8 mouse cellular contexts compared by ENCODE assay signal in the genomic region with DNA sequence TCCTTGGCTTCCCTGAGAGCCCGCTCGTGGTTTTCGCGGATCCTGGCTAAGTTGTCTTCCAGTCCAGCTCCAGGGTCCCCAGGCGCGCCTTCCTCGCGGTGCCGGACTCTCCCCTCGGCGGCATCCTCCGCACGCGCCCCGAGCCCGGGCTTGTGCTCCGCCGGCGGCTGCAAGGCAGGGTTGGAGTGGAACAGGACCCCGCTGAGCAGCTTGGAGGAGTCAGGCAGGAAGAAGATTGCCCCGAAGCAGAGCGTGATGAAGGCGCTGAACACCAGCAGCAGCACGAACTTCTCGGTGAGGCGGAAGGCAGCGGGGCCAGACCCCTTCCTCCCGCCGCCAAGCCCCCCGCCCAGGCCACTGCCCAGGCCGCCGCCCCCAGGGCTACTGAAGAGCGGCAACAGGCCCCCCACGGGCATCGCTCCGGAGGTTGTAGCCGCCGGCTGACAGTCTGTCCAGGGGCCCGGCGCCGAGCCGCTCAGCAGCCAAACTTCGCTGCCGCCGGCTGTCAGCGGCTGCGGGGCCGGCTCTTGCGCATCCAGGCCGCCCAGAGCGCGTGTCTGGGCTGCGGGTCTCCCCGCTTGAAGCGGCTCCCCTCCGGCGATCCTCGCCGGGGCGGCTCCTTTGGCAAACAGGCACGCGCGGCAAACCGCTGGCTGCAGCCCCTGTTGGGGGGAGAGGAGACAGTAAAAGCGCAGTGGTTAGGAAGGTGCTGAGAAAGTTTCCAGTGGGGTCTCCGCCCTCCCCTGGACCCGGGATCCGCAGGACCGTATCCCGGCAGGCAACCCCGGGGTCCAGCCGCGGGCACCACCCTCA. TPM values are rescaled to one million over a fixed set of nuclear protein-coding genes. Genes with fewer than 3 reads are reported as not detected.
DNase-seq lines count a peak whose midpoint lies in the region; ATAC-seq and TF ChIP-seq lines count a peak whose summit lies in the region.

No protein-coding gene starts in this region.

- in situ Hi-C loops in ES-E14 (cut with MboI; ENCODE audit: low sequenced_read_pairs in 2 of 2, unreplicated experiment in 2 of 2), result no loop called here

- H3K4me3 ChIP-seq in ES-E14 (ENCODE audit: insufficient read depth in 1 of 2, low read depth in 1 of 2, low read length in 2 of 2, poor library complexity in 1 of 2, severe bottlenecking in 1 of 2), result peak overlapping the region; percentile 64 to 84
- H3K4me3 ChIP-seq in kidney, postnatal 0 days (replicated peaks; ENCODE audit: low read depth, low read length), result peak overlapping the region; percentile 78
- H3K4me3 ChIP-seq in small intestine, adult 2 months (ENCODE audit: low read depth, low read length), result peak overlapping the region; percentile 83

- no peak for TF ChIP-seq POLR2A in small intestine, adult 2 months (IDR thresholded peaks at IDR 0.05; ENCODE audit: low read depth, low read length)

- peak overlapping the region; percentile 58 for H3K9ac ChIP-seq in ES-E14 (ENCODE audit: insufficient read depth, low read depth, low read length, poor library complexity, severe bottlenecking)
- H3K9ac ChIP-seq in kidney, postnatal 0 days (ENCODE audit: low read depth, low read length), result peak overlapping the region; percentile 69

- no peaks in the 10 kb centered on the region for H3K27me3 ChIP-seq in kidney, postnatal 0 days (ENCODE audit: insufficient read depth, low read length)
- H3K27me3 ChIP-seq in small intestine, adult 2 months (ENCODE audit: control insufficient read depth, insufficient read depth, low read length), result no peaks in the 10 kb centered on the region

- DNase-seq in A20 (ENCODE audit: low read depth, low spot score) (peak; percentile 76), ES-E14 (ENCODE audit: low read depth, low spot score) (peak; percentile 39), adipocyte (ENCODE audit: low spot score) (no peak)
- DNase-seq in heart, adult 18-20 months, result peak; percentile 29 to 68
- peak; percentile 68 for DNase-seq in kidney, postnatal 0 days (ENCODE audit: low spot score)

- 0 out of 2 replicates have a peak, but pooled peaks have one; percentile 5 for ATAC-seq in common myeloid progenitor, adult 5-6 weeks (replicated peaks; ENCODE audit: low read depth, poor library complexity, severe bottlenecking)
- ATAC-seq in kidney, postnatal 0 days (replicated peaks; ENCODE audit: low FRiP score, low read depth), result peak; percentile 30; the same call in 1 of the 2 replicates
- ATAC-seq in megakaryocyte, adult 5-6 weeks (ENCODE audit: poor library complexity, severe bottlenecking), result peak; percentile 17

- no peaks in the 10 kb centered on the region for H3K4me1 ChIP-seq in ES-E14 (ENCODE audit: control insufficient read depth in 2 of 2, insufficient read depth in 2 of 2, low read length in 2 of 2, poor library complexity in 1 of 2)
- H3K4me1 ChIP-seq in kidney, postnatal 0 days (replicated peaks; ENCODE audit: insufficient read depth, low read length), result peaks cover 3% of the 10 kb centered on the region; the same call in 1 of the 2 replicates
- H3K4me1 ChIP-seq in small intestine, adult 2 months (ENCODE audit: control insufficient read depth, insufficient read depth, insufficient read length, low read length), result peaks cover 8% of the 10 kb centered on the region; the same call in 1 of the 2 replicates

- no peak for TF ChIP-seq CTCF in kidney, postnatal 0 days (IDR thresholded peaks at IDR 0.05; ENCODE audit: low read depth)
- TF ChIP-seq CTCF in small intestine, adult 2 months (IDR thresholded peaks at IDR 0.05; ENCODE audit: extremely low read depth, insufficient read length, insufficient replicate concordance, low read depth, low read length), result no peak

- under 1% methylated on average over 68 of the region's 73 CpGs for WGBS in kidney, postnatal 0 days
- WGBS in small intestine, adult 2 months, result under 1% methylated on average over 73 of the region's 73 CpGs

- peak overlapping the region; percentile 100 for H3K4me2 ChIP-seq in kidney, postnatal 0 days (ENCODE audit: low read length)

- no peaks in the 10 kb centered on the region for H3K9me3 ChIP-seq in ES-E14 (ENCODE audit: control insufficient read depth, insufficient read depth, low read depth, low read length)
- H3K9me3 ChIP-seq in kidney, postnatal 0 days (replicated peaks; ENCODE audit: low read length), result no peaks in the 10 kb centered on the region

- no peaks in the 10 kb centered on the region for H3K36me3 ChIP-seq in ES-E14 (ENCODE audit: control insufficient read depth, insufficient read depth, low read length, poor library complexity, severe bottlenecking)
- H3K36me3 ChIP-seq in kidney, postnatal 0 days (ENCODE audit: insufficient read depth, low read length), result no peaks in the 10 kb centered on the region
- no peaks in the 10 kb centered on the region; the same call in 1 of the 2 replicates for H3K36me3 ChIP-seq in small intestine, adult 2 months (ENCODE audit: control insufficient read depth, insufficient read depth, low read length)

- H3K27ac ChIP-seq in ES-E14 (ENCODE audit: insufficient read depth, low read depth, low read length, poor library complexity, severe bottlenecking), result no peak overlapping the region
- H3K27ac ChIP-seq in kidney, postnatal 0 days, result peak overlapping the region; percentile 22; the same call in 1 of the 2 replicates
- H3K27ac ChIP-seq in small intestine, adult 2 months (ENCODE audit: insufficient read depth, low read depth, low read length), result peak overlapping the region; percentile 79

TF ChIP-seq in ES-E14, 5 proteins besides CTCF, POLR2A, EP300 and RAD21:
- TF ChIP-seq ZNF384 (IDR thresholded peaks at IDR 0.05; ENCODE audit: low read depth, low read length) (no peak), CHD2 (IDR thresholded peaks at IDR 0.05; ENCODE audit: low read depth, low read length) (no peak), MAFK (IDR thresholded peaks at IDR 0.05; ENCODE audit: insufficient read depth, low read depth, low read length) (no peak), ZC3H11A (IDR thresholded peaks at IDR 0.05; ENCODE audit: borderline replicate concordance, low read depth, low read length) (no peak), HCFC1 (IDR thresholded peaks at IDR 0.05; ENCODE audit: borderline replicate concordance, insufficient read depth, low read length) (no peak)

RNA-seq across cellular contexts. Expression of a gene that starts 1.6 kb away (rescaled TPM):
- 9.1 and 9.4 TPM in 2 replicates for total RNA-seq in ES-E14 (2012; rRNA removed)
- 58.4 and 66.4 TPM in 2 replicates for total RNA-seq in common myeloid progenitor, adult 5-6 weeks (2017)
- total RNA-seq in heart, adult 18-20 months (2021), result 10 to 100 TPM; 38.3 to 46.0 TPM
- 8.7 and 10.3 TPM in 2 replicates for polyA plus RNA-seq in kidney, postnatal 0 days (2015; fragmentation: Nextera tagmentation; extraction: Ambion mirVana)
- total RNA-seq in megakaryocyte, adult 5-6 weeks (2015), result 60.6 and 67.8 TPM in 2 replicates
- total RNA-seq in megakaryocyte, adult 5-6 weeks (2017), result 49.5 and 51.2 TPM in 2 replicates
- 29.7 and 59.8 TPM in 2 replicates for polyA plus RNA-seq in small intestine, adult 2 months (2012; rRNA removed)
